10 mouse cellular contexts compared by ENCODE assay signal in genomic region chr17:84008682-84009052, GRCm38 (mm10).
DNase-seq lines count a peak whose midpoint lies in the region; ATAC-seq and TF ChIP-seq lines count a peak whose summit lies in the region.
"Had no signal": no experiment of that assay in that cellular context is flagged by ENCODE, and none has a peak within 500 bp of the region (broad histone marks: within the 10 kb centered on the region; RNA-seq: fewer than 3 reads in every experiment).

No protein-coding gene starts in this region.

- no peak for TF ChIP-seq EP300 in heart, adult 2 months (IDR thresholded peaks at IDR 0.05; ENCODE audit: insufficient read depth, low read depth, low read length)

- no peak for DNase-seq in heart, embryonic 10.5 days (ENCODE audit: low spot score)
- no peak for DNase-seq in heart, postnatal 4 days
- DNase-seq in embryonic facial prominence, embryonic 14.5 days (ENCODE audit: low spot score), result no peak
- DNase-seq in gastrocnemius, postnatal 36 days, result no peak
- DNase-seq in urinary bladder, postnatal 4 days (ENCODE audit: low spot score in 2 of 2), result no peak
- no peak for DNase-seq in heart, adult 2 months
- DNase-seq: B cell, adult 2 months; kidney, adult 18-20 months had no signal

- TF ChIP-seq POLR2A in heart, adult 2 months (IDR thresholded peaks at IDR 0.05; ENCODE audit: insufficient read depth, low read depth, low read length), result no peak

- H3K4me1 ChIP-seq in heart, embryonic 10.5 days, result peaks cover 24% of the 10 kb centered on the region
- peaks cover 97% of the 10 kb centered on the region for H3K4me1 ChIP-seq in E14TG2a.4 (replicated peaks; ENCODE audit: low read depth, low read length)
- H3K4me1 ChIP-seq in embryonic facial prominence, embryonic 14.5 days (ENCODE audit: control insufficient read depth, insufficient read depth, low read length), result peaks cover 20% of the 10 kb centered on the region
- H3K4me1 ChIP-seq in limb, embryonic 13.5 days, result peaks cover 64% of the 10 kb centered on the region
- H3K4me1 ChIP-seq in heart, adult 2 months (ENCODE audit: control insufficient read depth, insufficient read depth, low read length), result peaks cover 6% of the 10 kb centered on the region

- H3K9me3 ChIP-seq in heart, embryonic 10.5 days, result no peaks in the 10 kb centered on the region
- H3K9me3 ChIP-seq in E14TG2a.4 (ENCODE audit: low read length), result no peaks in the 10 kb centered on the region
- no peaks in the 10 kb centered on the region for H3K9me3 ChIP-seq in embryonic facial prominence, embryonic 14.5 days (ENCODE audit: control insufficient read depth, low read length)
- no peaks in the 10 kb centered on the region for H3K9me3 ChIP-seq in limb, embryonic 13.5 days

- WGBS in heart, embryonic 10.5 days, result 62% methylated on average over 7 of the region's 7 CpGs
- 41% methylated on average over 7 of the region's 7 CpGs for WGBS in embryonic facial prominence, embryonic 14.5 days
- WGBS in limb, embryonic 13.5 days, result 47% methylated on average over 7 of the region's 7 CpGs
- 63% methylated on average over 7 of the region's 7 CpGs for WGBS in heart, adult 2 months

- H3K4me2 ChIP-seq in embryonic facial prominence, embryonic 14.5 days (ENCODE audit: low read depth, low read length), result no peak overlapping the region
- H3K4me2 ChIP-seq in limb, embryonic 13.5 days (replicated peaks), result no peak overlapping the region

- H3K36me3 ChIP-seq in heart, embryonic 10.5 days, result no peaks in the 10 kb centered on the region
- no peaks in the 10 kb centered on the region for H3K36me3 ChIP-seq in E14TG2a.4 (ENCODE audit: insufficient read depth, low read length)
- H3K36me3 ChIP-seq in embryonic facial prominence, embryonic 14.5 days (ENCODE audit: control insufficient read depth, insufficient read depth, low read length), result no peaks in the 10 kb centered on the region
- no peaks in the 10 kb centered on the region for H3K36me3 ChIP-seq in limb, embryonic 13.5 days
- no peaks in the 10 kb centered on the region for H3K36me3 ChIP-seq in heart, adult 2 months (ENCODE audit: control insufficient read depth, insufficient read depth, low read length)

- TF ChIP-seq CTCF in E14TG2a.4 (conservative IDR thresholded peaks at IDR 0.05; ENCODE audit: low read length), result no peak
- TF ChIP-seq CTCF in heart, adult 2 months (IDR thresholded peaks at IDR 0.05), result no peak

- no peaks in the 10 kb centered on the region for H3K27me3 ChIP-seq in heart, embryonic 10.5 days (ENCODE audit: insufficient read depth, poor library complexity, severe bottlenecking)
- H3K27me3 ChIP-seq in E14TG2a.4 (ENCODE audit: insufficient read depth, low read length), result peaks cover 12% of the 10 kb centered on the region
- H3K27me3 ChIP-seq in embryonic facial prominence, embryonic 14.5 days (replicated peaks; ENCODE audit: control insufficient read depth, insufficient read depth, low read length), result no peaks in the 10 kb centered on the region
- no peaks in the 10 kb centered on the region for H3K27me3 ChIP-seq in limb, embryonic 13.5 days
- no peaks in the 10 kb centered on the region for H3K27me3 ChIP-seq in heart, adult 2 months (ENCODE audit: control insufficient read depth, insufficient read depth, low read length)

- H3K27ac ChIP-seq in heart, embryonic 10.5 days, result peak overlapping the region; percentile 65; the same call in 1 of the 2 replicates
- peak overlapping the region; percentile 42; the same call in 1 of the 2 replicates for H3K27ac ChIP-seq in embryonic facial prominence, embryonic 14.5 days (replicated peaks; ENCODE audit: low read depth, low read length)
- H3K27ac ChIP-seq in limb, embryonic 13.5 days, result peak overlapping the region; percentile 73
- no peak overlapping the region for H3K27ac ChIP-seq in heart, adult 2 months

- no peak for ATAC-seq in embryonic facial prominence, embryonic 14.5 days (ENCODE audit: low read depth)
- no peak for ATAC-seq in limb, embryonic 13.5 days (ENCODE audit: low FRiP score, low read depth)

- H3K4me3 ChIP-seq in heart, embryonic 10.5 days, result no peak overlapping the region
- peak overlapping the region; percentile 61 for H3K4me3 ChIP-seq in E14TG2a.4 (replicated peaks; ENCODE audit: low read length)
- H3K4me3 ChIP-seq in embryonic facial prominence, embryonic 14.5 days (ENCODE audit: low read depth, low read length), result no peak overlapping the region
- no peak overlapping the region for H3K4me3 ChIP-seq in limb, embryonic 13.5 days
- H3K4me3 ChIP-seq in heart, adult 2 months, result no peak overlapping the region

- no peak overlapping the region for H3K9ac ChIP-seq in embryonic facial prominence, embryonic 14.5 days (ENCODE audit: low read depth, low read length)
- H3K9ac ChIP-seq in limb, embryonic 13.5 days, result no peak overlapping the region
- no peak overlapping the region for H3K9ac ChIP-seq in heart, adult 2 months (ENCODE audit: low read depth, low read length)

- intact Hi-C loops in gastrocnemius, postnatal 36 days (cut with DNase I), result no loop called here
- intact Hi-C loops in heart, adult 2 months (cut with DNase I), result no loop called here

- H3K79me2 ChIP-seq in heart, adult 2 months (replicated peaks; ENCODE audit: control insufficient read depth, insufficient read depth, low read length), result no peaks in the 10 kb centered on the region
